Mouse (Mus musculus) thymus, adult 2 months (tissue): ENCODE measurements around the gene Tenm4.

Experiments used
- CTCF ChIP-seq: fragments of 200-500 bp; IDR thresholded peaks from 2 replicates; pipeline ENCODE4 v1.5.1; 2012; ENCODE audit warnings: mild to moderate bottlenecking, control low read depth, low read length, moderate library complexity, borderline replicate concordance; ENCODE audit not compliant: control insufficient read depth, poor library complexity, insufficient read depth; ENCODE audit errors: extremely low read depth
- POLR2A ChIP-seq: fragments of 200-500 bp; IDR thresholded peaks from 2 replicates; pipeline ENCODE4 v1.6.1; 2012; ENCODE audit warnings: mild to moderate bottlenecking, low read length, control low read depth, moderate library complexity; ENCODE audit not compliant: control insufficient read depth, poor library complexity, insufficient read depth; ENCODE audit errors: extremely low read depth

DNA sequence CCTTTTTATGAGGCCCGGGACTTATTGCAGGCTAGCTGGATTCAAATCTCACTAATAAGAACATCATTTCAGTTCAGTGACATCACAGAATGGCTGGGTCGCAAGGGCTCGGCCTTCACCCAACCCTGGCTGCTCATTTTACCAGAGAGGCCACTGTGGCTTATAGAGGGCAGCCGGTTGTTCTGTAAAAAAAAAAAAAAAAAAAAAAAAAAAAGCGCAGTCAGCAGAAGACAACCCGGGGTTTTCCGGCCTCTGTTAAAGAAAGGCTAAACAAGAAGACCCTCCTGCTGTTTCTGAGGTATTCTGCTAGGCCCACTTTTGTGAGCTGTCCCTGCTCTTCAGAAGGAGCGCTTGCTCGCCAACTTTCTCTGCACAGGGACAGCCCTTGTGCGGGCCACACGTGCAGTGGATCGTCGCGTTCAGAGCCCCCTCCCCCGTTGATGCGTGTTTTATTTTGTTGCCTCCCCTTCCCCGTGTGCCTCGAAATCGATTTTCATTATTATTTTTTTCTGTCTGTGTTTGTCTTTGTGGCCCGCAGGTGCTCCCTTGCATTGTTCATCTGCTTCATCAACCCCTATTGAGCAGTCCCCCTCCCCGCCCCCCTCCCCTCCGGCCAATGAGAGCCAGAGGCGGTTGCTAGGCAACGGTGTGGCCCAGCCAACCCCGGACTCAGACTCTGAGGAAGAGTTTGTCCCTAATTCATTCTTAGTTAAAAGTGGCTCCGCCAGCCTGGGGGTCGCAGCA lies 472.6 kb downstream of the Tenm4 start:
- TF ChIP-seq POLR2A, result no peak
- TF ChIP-seq CTCF, result no peak
